Mouse (Mus musculus): ENCODE results near the gene Tep1. TPM values are rescaled to one million over a fixed set of nuclear protein-coding genes. Genes with fewer than 3 reads are reported as not detected.
A peak's percentile ranks its signal among the peaks of the same experiment; 100 is the strongest.

Gene Tep1
- total and polyA plus RNA-seq, 3 experiments: 15.5 to 18.9 (median 17.5) TPM

DNA sequence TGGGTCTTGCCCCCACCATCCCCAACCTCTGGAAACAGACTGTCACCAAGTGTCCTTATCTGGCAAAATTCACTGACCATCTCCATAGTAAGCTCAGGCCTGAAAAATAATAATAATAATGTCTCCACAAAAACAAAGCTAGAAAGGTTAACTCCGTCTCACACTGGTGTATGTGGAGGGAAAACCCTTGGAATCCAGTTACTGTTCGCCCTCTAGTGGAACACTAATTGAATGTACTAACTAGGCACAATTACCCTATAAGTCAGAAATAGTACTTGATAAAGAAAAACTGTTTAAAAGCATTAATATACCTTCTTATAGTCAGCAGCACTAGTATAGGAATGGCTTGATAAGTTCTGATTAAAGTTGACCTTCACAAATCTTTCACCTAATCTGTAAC, 82.2 kb downstream of the Tep1 start:
- DNase-seq: no peak

GRCm38 (mm10) chr14:50785251-50785637, 85.1 kb downstream of the Tep1 start, which contains the start of gene Ttc5:
TSS of gene Ttc5 (minus strand) at chr14:50785519.
- peak; percentile 93 for DNase-seq

DNA sequence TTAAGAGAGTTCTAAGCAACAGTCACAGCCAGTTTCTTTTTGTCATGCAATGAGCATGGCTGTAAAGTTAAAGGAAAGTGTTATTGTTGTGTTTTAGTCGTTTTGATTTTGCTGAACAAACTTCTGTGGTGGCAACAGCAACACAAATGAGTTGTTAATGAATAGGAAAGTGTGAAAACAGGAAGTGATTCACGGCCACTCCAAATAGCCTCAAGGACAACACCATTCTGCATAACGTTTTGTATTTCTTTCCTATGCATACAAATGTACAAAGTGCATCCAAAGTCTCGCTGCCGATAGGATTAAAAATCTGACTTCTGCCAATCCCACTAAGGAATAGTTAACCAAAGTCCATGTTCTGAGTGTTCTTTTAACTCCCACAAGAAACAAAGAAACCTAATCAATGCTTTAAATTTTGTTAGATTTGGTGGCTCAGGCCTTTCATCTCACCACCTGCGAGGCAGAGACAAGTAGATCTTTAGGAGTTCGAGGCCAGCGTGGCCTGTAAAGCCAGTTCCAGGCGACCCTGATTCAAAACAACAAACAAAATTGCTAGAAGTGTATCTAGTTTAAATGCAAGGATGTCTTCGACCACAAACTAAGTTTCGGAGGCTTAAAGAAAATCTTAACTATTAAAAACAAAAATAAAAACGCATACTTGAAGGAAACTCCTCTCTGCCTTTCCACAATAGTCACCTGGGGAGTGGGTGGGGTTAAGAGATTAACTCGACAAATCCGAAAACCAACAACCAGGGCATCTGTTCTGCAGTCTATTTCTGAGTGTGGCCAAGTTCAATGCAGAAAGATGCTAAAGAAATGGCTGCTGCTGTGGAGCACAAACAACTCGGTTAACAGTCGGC, 85.7 kb downstream of the Tep1 start:
- DNase-seq: no peak

- DNase-seq: no peak
Measured at GRCm38 (mm10) chr14:50782166-50782565, 88.2 kb downstream of the Tep1 start.

Other genes with a start within 250 kb of the Tep1 start
- not detected for gene Olfr745, start 231.2 kb downstream of the Tep1 start, total RNA-seq (2021)
- gene Olfr745, start 231.2 kb downstream of the Tep1 start, polyA plus RNA-seq (2012; rRNA removed): not detected in 2 replicates
- not detected for gene Olfr746, start 223.5 kb downstream of the Tep1 start, total RNA-seq (2021)
- not detected in 2 replicates for gene Olfr746, start 223.5 kb downstream of the Tep1 start, polyA plus RNA-seq (2012; rRNA removed)
- not detected for gene Olfr747, start 177.4 kb downstream of the Tep1 start, total RNA-seq (2021)
- not detected in 2 replicates for gene Olfr747, start 177.4 kb downstream of the Tep1 start, polyA plus RNA-seq (2012; rRNA removed)
- gene Olfr748, start 163.2 kb downstream of the Tep1 start, total RNA-seq (2021): not detected
- gene Olfr748, start 163.2 kb downstream of the Tep1 start, polyA plus RNA-seq (2012; rRNA removed): not detected in 2 replicates
- gene Olfr749, start 125.5 kb downstream of the Tep1 start, total RNA-seq (2021): not detected
- gene Olfr749, start 125.5 kb downstream of the Tep1 start, polyA plus RNA-seq (2012; rRNA removed): not detected in 2 replicates
- gene Ttc5, start 85.0 kb downstream of the Tep1 start, total RNA-seq (2021): 10 to 100 TPM; 29.6 to 45.5 TPM
- gene Ttc5, start 85.0 kb downstream of the Tep1 start, polyA plus RNA-seq (2012; rRNA removed): 14.1 and 15.5 TPM in 2 replicates
- not detected for gene Ccnb1ip1, start 62.8 kb downstream of the Tep1 start, total RNA-seq (2021)
- gene Ccnb1ip1, start 62.8 kb downstream of the Tep1 start, polyA plus RNA-seq (2012; rRNA removed): not detected in 2 replicates
- 10 to 100 TPM; 22.3 to 26.0 TPM for gene Parp2, start 62.7 kb downstream of the Tep1 start, total RNA-seq (2021)
- gene Parp2, start 62.7 kb downstream of the Tep1 start, polyA plus RNA-seq (2012; rRNA removed): 3.5 and 4.0 TPM in 2 replicates
- 1 to 10 TPM in 1 of 2 experiments, under 1 TPM in 1; 0.46 to 1.0 TPM for gene Klhl33, start 26.9 kb upstream of the Tep1 start, total RNA-seq (2021)
- 0.45 and 1.0 TPM in 2 replicates for gene Klhl33, start 26.9 kb upstream of the Tep1 start, polyA plus RNA-seq (2012; rRNA removed)
- gene Osgep, start 54.3 kb upstream of the Tep1 start, total RNA-seq (2021): 10 to 100 TPM; 37.7 to 45.0 TPM
- gene Osgep, start 54.3 kb upstream of the Tep1 start, polyA plus RNA-seq (2012; rRNA removed): 149 and 171 TPM in 2 replicates
- 10 to 100 TPM; 54.7 to 80.9 TPM for gene Apex1, start 54.4 kb upstream of the Tep1 start, total RNA-seq (2021)
- gene Apex1, start 54.4 kb upstream of the Tep1 start, polyA plus RNA-seq (2012; rRNA removed): 20.9 and 27.1 TPM in 2 replicates
- 10 to 100 TPM; 56.7 to 69.6 TPM for gene Pip4p1, start 60.3 kb upstream of the Tep1 start, total RNA-seq (2021)
- 120 and 125 TPM in 2 replicates for gene Pip4p1, start 60.3 kb upstream of the Tep1 start, polyA plus RNA-seq (2012; rRNA removed)
- 10 to 100 TPM; 31.2 to 46.1 TPM for gene Pnp, start 60.5 kb upstream of the Tep1 start, total RNA-seq (2021)
- 10.1 and 12.3 TPM in 2 replicates for gene Pnp, start 60.5 kb upstream of the Tep1 start, polyA plus RNA-seq (2012; rRNA removed)
- gene Gm49342, start 74.0 kb upstream of the Tep1 start, total RNA-seq (2021): 10 to 100 TPM; 45.4 to 64.1 TPM
- gene Gm49342, start 74.0 kb upstream of the Tep1 start, polyA plus RNA-seq (2012; rRNA removed): 2.9 and 4.5 TPM in 2 replicates
- 1 to 10 TPM; 1.5 to 2.5 TPM for gene Pnp2, start 85.4 kb upstream of the Tep1 start, total RNA-seq (2021)
- 0.37 and 0.49 TPM in 2 replicates for gene Pnp2, start 85.4 kb upstream of the Tep1 start, polyA plus RNA-seq (2012; rRNA removed)
- under 1 TPM; 0.24 to 0.26 TPM for gene Rnase10, start 137.2 kb upstream of the Tep1 start, total RNA-seq (2021)
- gene Rnase10, start 137.2 kb upstream of the Tep1 start, polyA plus RNA-seq (2012; rRNA removed): not detected in 2 replicates
- not detected for gene Rnase9, start 171.3 kb upstream of the Tep1 start, total RNA-seq (2021)
- not detected in 2 replicates for gene Rnase9, start 171.3 kb upstream of the Tep1 start, polyA plus RNA-seq (2012; rRNA removed)
- gene Rnase11, start 179.6 kb upstream of the Tep1 start, total RNA-seq (2021): not detected
- gene Rnase11, start 179.6 kb upstream of the Tep1 start, polyA plus RNA-seq (2012; rRNA removed): not detected in 2 replicates
- not detected for gene Rnase12, start 187.1 kb upstream of the Tep1 start, total RNA-seq (2021)
- not detected in 2 replicates for gene Rnase12, start 187.1 kb upstream of the Tep1 start, polyA plus RNA-seq (2012; rRNA removed)
- gene Olfr750, start 203.9 kb upstream of the Tep1 start, total RNA-seq (2021): under 1 TPM in 1 of 2 experiments, not detected in 1; 0.06 TPM
- gene Olfr750, start 203.9 kb upstream of the Tep1 start, polyA plus RNA-seq (2012; rRNA removed): not detected in 2 replicates
- gene Rnase4, start 220.5 kb upstream of the Tep1 start, total RNA-seq (2021): 10 to 100 TPM; 45.5 to 71.4 TPM
- gene Rnase4, start 220.5 kb upstream of the Tep1 start, polyA plus RNA-seq (2012; rRNA removed): 33.7 and 34.7 TPM in 2 replicates
- 1 to 10 TPM; 4.4 to 7.7 TPM for gene Ang, start 220.6 kb upstream of the Tep1 start, total RNA-seq (2021)
- 2.9 and 3.2 TPM in 2 replicates for gene Ang, start 220.6 kb upstream of the Tep1 start, polyA plus RNA-seq (2012; rRNA removed)
- gene Eddm3b, start 243.9 kb upstream of the Tep1 start, total RNA-seq (2021): not detected
- not detected in 2 replicates for gene Eddm3b, start 243.9 kb upstream of the Tep1 start, polyA plus RNA-seq (2012; rRNA removed)

Measured in adrenal gland, adult 2 months (tissue).